Mouse (Mus musculus): ENCODE measurements around the gene Cxcr2. TPM values are rescaled to one million over a fixed set of nuclear protein-coding genes. Genes with fewer than 3 reads are reported as not detected.

Gene Cxcr2
- total and polyA plus RNA-seq, 3 experiments = 0.16 TPM; not detected in 2

DNA sequence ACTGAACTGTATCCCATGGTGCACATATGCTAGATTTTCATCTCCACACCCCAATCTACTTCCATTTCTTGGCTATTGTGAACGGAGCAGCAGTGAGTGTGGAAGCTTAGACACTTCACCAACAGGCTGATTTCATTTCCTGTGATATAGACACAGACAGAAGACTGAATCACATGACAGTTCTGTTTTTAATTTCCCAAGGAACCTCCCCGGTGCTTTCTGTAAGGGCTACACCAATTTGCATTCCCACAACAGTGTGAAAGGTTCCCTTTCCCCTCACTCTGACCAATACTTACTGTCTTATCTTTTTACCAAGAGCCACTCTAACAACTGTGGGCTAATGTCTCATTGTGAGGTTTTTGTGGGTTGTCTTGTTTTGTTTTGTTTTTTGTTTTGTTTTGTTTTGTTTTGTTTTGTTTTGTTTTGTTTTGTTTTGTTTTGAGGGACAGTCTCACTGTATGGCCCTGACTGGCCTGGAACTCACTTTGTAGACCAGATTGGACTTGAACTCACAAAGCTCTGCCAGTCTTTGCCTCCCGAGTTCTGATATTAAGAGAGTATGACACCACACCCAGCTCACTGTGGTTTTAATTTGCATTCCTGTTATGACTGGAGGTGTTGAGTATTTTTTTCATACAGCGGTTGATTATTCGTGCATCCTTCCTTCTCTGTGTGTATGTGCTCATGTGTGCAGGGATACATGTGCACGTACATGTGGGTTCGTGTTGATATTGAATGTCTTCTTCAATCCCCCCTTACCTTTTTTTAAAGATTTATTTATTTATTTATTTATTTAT is 47.5 kb downstream of the Cxcr2 start:
- Histone ChIP-seq H3K4me3 (ENCODE audit: low read depth, low read length) (no peak overlapping the region), H3K27me3 (ENCODE audit: insufficient read depth, low read length) (peaks cover 37% of the 10 kb centered on the region), H3K4me1 (ENCODE audit: insufficient read depth, low read depth, low read length) (peaks cover 4% of the 10 kb centered on the region), H3K9me3 (replicated peaks) (no peaks in the 10 kb centered on the region), H3K36me3 (replicated peaks) (no peaks in the 10 kb centered on the region)
- TF ChIP-seq CTCF (IDR thresholded peaks at IDR 0.05; ENCODE audit: low read depth, low read length) = no peak
- TF ChIP-seq TAL1 (conservative IDR thresholded peaks at IDR 0.05; ENCODE audit: low read depth, low read length) = no peak
- no peak for TF ChIP-seq GATA2 (IDR thresholded peaks at IDR 0.05; ENCODE audit: borderline replicate concordance, low read depth, low read length)
- TF ChIP-seq GATA1 (IDR thresholded peaks at IDR 0.05; ENCODE audit: borderline replicate concordance, low read length) = no peak
- no peak for TF ChIP-seq POLR2AphosphoS5 (IDR thresholded peaks at IDR 0.05; ENCODE audit: insufficient replicate concordance, low read depth, low read length)
- DNase-seq (ENCODE audit: low spot score) = no peak
- no peak for ATAC-seq (ENCODE audit: extremely low read depth, insufficient number of reproducible peaks, low FRiP score, poor library complexity, severe bottlenecking)

DNA sequence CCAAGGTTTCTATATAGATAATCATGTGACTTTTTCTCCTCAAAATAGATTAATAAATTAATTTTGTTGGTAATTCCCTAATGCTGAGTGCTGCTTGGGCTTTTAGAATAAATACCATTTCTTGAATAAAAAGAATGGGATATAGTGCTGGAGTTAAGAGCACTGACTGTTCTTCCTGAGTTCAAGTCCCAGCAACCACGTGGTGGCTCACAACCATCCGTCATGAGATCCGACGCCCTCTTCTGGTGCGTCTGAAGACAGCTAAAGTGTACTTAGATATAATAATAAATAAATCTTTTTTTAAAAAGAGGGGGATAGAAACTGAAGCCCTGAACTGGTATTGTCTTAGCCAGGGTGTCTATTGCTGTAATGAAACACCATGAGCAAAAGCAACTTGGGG is 49.7 kb downstream of the Cxcr2 start:
- H3K4me1 ChIP-seq (ENCODE audit: insufficient read depth, low read depth, low read length) = peaks cover 4% of the 10 kb centered on the region
- H3K4me3 ChIP-seq (ENCODE audit: low read depth, low read length) = no peak overlapping the region
- no peak for TF ChIP-seq CTCF (IDR thresholded peaks at IDR 0.05; ENCODE audit: low read depth, low read length)
- no peak for TF ChIP-seq GATA2 (IDR thresholded peaks at IDR 0.05; ENCODE audit: borderline replicate concordance, low read depth, low read length)
- no peak for TF ChIP-seq TAL1 (conservative IDR thresholded peaks at IDR 0.05; ENCODE audit: low read depth, low read length)
- TF ChIP-seq POLR2AphosphoS5 (IDR thresholded peaks at IDR 0.05; ENCODE audit: insufficient replicate concordance, low read depth, low read length) = no peak
- TF ChIP-seq GATA1 (IDR thresholded peaks at IDR 0.05; ENCODE audit: borderline replicate concordance, low read length) = no peak
- ATAC-seq (ENCODE audit: extremely low read depth, insufficient number of reproducible peaks, low FRiP score, poor library complexity, severe bottlenecking) = no peak
- no peaks in the 10 kb centered on the region for H3K9me3 ChIP-seq (replicated peaks)
- H3K27me3 ChIP-seq (ENCODE audit: insufficient read depth, low read length) = peaks cover 37% of the 10 kb centered on the region
- no peak for DNase-seq (ENCODE audit: low spot score)
- no peaks in the 10 kb centered on the region for H3K36me3 ChIP-seq (replicated peaks)

- Histone ChIP-seq H3K36me3 (replicated peaks) (no peaks in the 10 kb centered on the region), H3K4me1 (ENCODE audit: insufficient read depth, low read depth, low read length) (peaks cover 4% of the 10 kb centered on the region), H3K9me3 (replicated peaks) (no peaks in the 10 kb centered on the region), H3K27me3 (ENCODE audit: insufficient read depth, low read length) (peaks cover 50% of the 10 kb centered on the region), H3K4me3 (ENCODE audit: low read depth, low read length) (no peak overlapping the region)
- ATAC-seq (ENCODE audit: extremely low read depth, insufficient number of reproducible peaks, low FRiP score, poor library complexity, severe bottlenecking) = no peak
- peak; percentile 53 for DNase-seq (ENCODE audit: low spot score)
- peak; percentile 72 for TF ChIP-seq CTCF (IDR thresholded peaks at IDR 0.05; ENCODE audit: low read depth, low read length)
- no peak for TF ChIP-seq GATA2 (IDR thresholded peaks at IDR 0.05; ENCODE audit: borderline replicate concordance, low read depth, low read length)
- no peak for TF ChIP-seq POLR2AphosphoS5 (IDR thresholded peaks at IDR 0.05; ENCODE audit: insufficient replicate concordance, low read depth, low read length)
- TF ChIP-seq TAL1 (conservative IDR thresholded peaks at IDR 0.05; ENCODE audit: low read depth, low read length) = no peak
Observed at GRCm38 (mm10) chr1:74205881-74206280, 52.1 kb downstream of the Cxcr2 start.

DNA sequence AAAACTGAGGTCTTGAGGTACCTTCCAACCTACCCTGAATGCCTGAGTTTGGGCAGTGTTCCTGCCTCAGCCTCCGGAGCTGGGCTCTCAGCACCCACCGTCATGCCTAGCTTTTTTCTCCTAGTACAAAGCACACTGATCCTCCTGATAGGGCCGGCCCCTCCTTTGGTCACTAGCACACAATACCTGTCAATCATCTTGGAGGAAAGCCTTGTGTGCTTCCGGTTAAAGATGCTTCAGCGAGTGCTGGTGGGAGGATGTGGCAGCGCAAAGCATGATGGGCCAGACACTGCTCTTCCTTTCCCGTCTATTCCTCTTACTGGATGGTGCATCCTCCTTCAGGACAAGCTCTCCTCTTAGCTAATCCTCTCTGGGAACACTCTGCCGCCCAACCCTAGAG is 52.9 kb downstream of the Cxcr2 start:
- Histone ChIP-seq H3K4me3 (ENCODE audit: low read depth, low read length) (no peak overlapping the region), H3K36me3 (replicated peaks) (no peaks in the 10 kb centered on the region)

DNA sequence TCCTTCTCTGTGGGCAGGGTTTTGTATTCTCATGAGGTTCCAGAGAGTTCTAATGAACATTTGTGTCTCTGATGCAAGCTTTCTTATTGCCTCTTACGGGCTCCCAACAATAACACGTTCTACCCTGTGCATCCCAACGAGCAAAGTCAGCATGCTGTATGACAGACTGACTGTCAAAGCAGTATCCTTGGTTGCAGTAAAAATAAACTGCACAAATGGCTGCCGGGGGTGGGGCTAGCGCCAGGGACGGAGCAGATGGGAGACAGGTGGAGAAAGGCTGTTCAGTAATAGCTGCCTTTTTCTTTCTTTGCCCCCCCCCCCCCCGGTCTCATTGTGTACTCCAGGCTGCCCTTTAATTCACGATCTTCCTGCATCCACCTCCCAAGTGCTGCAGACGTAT is 54.1 kb downstream of the Cxcr2 start:
- no peak for ATAC-seq (ENCODE audit: extremely low read depth, insufficient number of reproducible peaks, low FRiP score, poor library complexity, severe bottlenecking)
- TF ChIP-seq GATA1 (IDR thresholded peaks at IDR 0.05; ENCODE audit: borderline replicate concordance, low read length) (no peak), TAL1 (conservative IDR thresholded peaks at IDR 0.05; ENCODE audit: low read depth, low read length) (no peak), CTCF (IDR thresholded peaks at IDR 0.05; ENCODE audit: low read depth, low read length) (no peak), GATA2 (IDR thresholded peaks at IDR 0.05; ENCODE audit: borderline replicate concordance, low read depth, low read length) (no peak), POLR2AphosphoS5 (IDR thresholded peaks at IDR 0.05; ENCODE audit: insufficient replicate concordance, low read depth, low read length) (no peak)
- H3K4me3 ChIP-seq (ENCODE audit: low read depth, low read length) = no peak overlapping the region

More for the DNA sequence above, 52.9 kb downstream of the Cxcr2 start:
- Histone ChIP-seq H3K9me3 (replicated peaks) (no peaks in the 10 kb centered on the region), H3K27me3 (ENCODE audit: insufficient read depth, low read length) (peaks cover 55% of the 10 kb centered on the region), H3K4me1 (ENCODE audit: insufficient read depth, low read depth, low read length) (peaks cover 4% of the 10 kb centered on the region)
- ATAC-seq (ENCODE audit: extremely low read depth, insufficient number of reproducible peaks, low FRiP score, poor library complexity, severe bottlenecking) = no peak
- no peak for DNase-seq (ENCODE audit: low spot score)
- TF ChIP-seq TAL1 (conservative IDR thresholded peaks at IDR 0.05; ENCODE audit: low read depth, low read length) (no peak), GATA2 (IDR thresholded peaks at IDR 0.05; ENCODE audit: borderline replicate concordance, low read depth, low read length) (no peak), GATA1 (IDR thresholded peaks at IDR 0.05; ENCODE audit: borderline replicate concordance, low read length) (no peak), POLR2AphosphoS5 (IDR thresholded peaks at IDR 0.05; ENCODE audit: insufficient replicate concordance, low read depth, low read length) (no peak), CTCF (IDR thresholded peaks at IDR 0.05; ENCODE audit: low read depth, low read length) (no peak)

DNA sequence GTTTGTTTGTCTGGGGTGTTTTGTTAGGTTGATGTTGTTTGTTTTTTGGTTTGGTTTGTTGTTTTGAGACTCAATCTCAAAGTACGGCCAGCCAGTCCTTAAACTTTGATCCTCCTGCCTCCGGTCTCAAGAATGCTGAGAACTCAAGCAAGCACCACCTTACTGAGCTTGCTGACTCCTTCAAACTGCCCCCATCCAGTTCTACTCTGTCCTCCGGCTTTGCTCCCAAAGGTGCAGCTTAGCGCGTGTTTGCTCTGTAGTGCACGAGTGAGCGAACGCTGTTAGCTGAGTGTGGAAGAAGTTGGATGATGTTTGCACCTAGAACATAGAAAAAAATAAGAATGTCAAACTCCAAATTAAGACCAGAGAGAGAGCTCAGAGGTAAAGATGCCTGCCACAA is 55.2 kb downstream of the Cxcr2 start:
- DNase-seq (ENCODE audit: low spot score) (no peak), ATAC-seq (ENCODE audit: extremely low read depth, insufficient number of reproducible peaks, low FRiP score, poor library complexity, severe bottlenecking) (no peak)
- Histone ChIP-seq H3K4me1 (ENCODE audit: insufficient read depth, low read depth, low read length) (peaks cover 4% of the 10 kb centered on the region), H3K27me3 (ENCODE audit: insufficient read depth, low read length) (peaks cover 55% of the 10 kb centered on the region), H3K36me3 (replicated peaks) (no peaks in the 10 kb centered on the region), H3K9me3 (replicated peaks) (no peaks in the 10 kb centered on the region), H3K4me3 (ENCODE audit: low read depth, low read length) (no peak overlapping the region)
- no peak for TF ChIP-seq GATA1 (IDR thresholded peaks at IDR 0.05; ENCODE audit: borderline replicate concordance, low read length)
- TF ChIP-seq GATA2 (IDR thresholded peaks at IDR 0.05; ENCODE audit: borderline replicate concordance, low read depth, low read length) = no peak

More for the DNA sequence above, 54.1 kb downstream of the Cxcr2 start:
- H3K4me1 ChIP-seq (ENCODE audit: insufficient read depth, low read depth, low read length) = peaks cover 4% of the 10 kb centered on the region
- no peaks in the 10 kb centered on the region for H3K9me3 ChIP-seq (replicated peaks)
- no peaks in the 10 kb centered on the region for H3K36me3 ChIP-seq (replicated peaks)
- peaks cover 57% of the 10 kb centered on the region for H3K27me3 ChIP-seq (ENCODE audit: insufficient read depth, low read length)
- no peak for DNase-seq (ENCODE audit: low spot score)

Other genes starting within 250 kb of the Cxcr2 start
- gene Tns1, start 29.5 kb upstream of the Cxcr2 start, total RNA-seq (2014; fragmentation: Nextera tagmentation) = 0.73 and 27.2 TPM in 2 replicates
- 1.0 and 1.7 TPM in 2 replicates for gene Tns1, start 29.5 kb upstream of the Cxcr2 start, total RNA-seq (2017)
- gene Tns1, start 29.5 kb upstream of the Cxcr2 start, polyA plus RNA-seq (2012) = 0.55 and 0.76 TPM in 2 replicates
- gene Rufy4, start 28.4 kb upstream of the Cxcr2 start, total RNA-seq (2014; fragmentation: Nextera tagmentation) = not detected in 2 replicates
- 0.05 TPM in 1 of 2 replicates, not detected in the other for gene Rufy4, start 28.4 kb upstream of the Cxcr2 start, total RNA-seq (2017)
- not detected in 2 replicates for gene Rufy4, start 28.4 kb upstream of the Cxcr2 start, polyA plus RNA-seq (2012)
- not detected in 2 replicates for gene Cxcr1, start 40.6 kb downstream of the Cxcr2 start, total RNA-seq (2014; fragmentation: Nextera tagmentation)
- gene Cxcr1, start 40.6 kb downstream of the Cxcr2 start, total RNA-seq (2017) = 0.23 and 0.71 TPM in 2 replicates
- gene Cxcr1, start 40.6 kb downstream of the Cxcr2 start, polyA plus RNA-seq (2012) = not detected in 2 replicates
- gene Arpc2, start 82.1 kb downstream of the Cxcr2 start, total RNA-seq (2014; fragmentation: Nextera tagmentation) = 876 and 934 TPM in 2 replicates
- gene Arpc2, start 82.1 kb downstream of the Cxcr2 start, total RNA-seq (2017) = 647 and 716 TPM in 2 replicates
- 746 and 964 TPM in 2 replicates for gene Arpc2, start 82.1 kb downstream of the Cxcr2 start, polyA plus RNA-seq (2012)
- gene Gpbar1, start 124.6 kb downstream of the Cxcr2 start, total RNA-seq (2014; fragmentation: Nextera tagmentation) = not detected in 2 replicates
- 0.11 TPM in 1 of 2 replicates, not detected in the other for gene Gpbar1, start 124.6 kb downstream of the Cxcr2 start, total RNA-seq (2017)
- gene Gpbar1, start 124.6 kb downstream of the Cxcr2 start, polyA plus RNA-seq (2012) = not detected in 2 replicates
- 54.8 and 63.5 TPM in 2 replicates for gene Aamp, start 130.7 kb downstream of the Cxcr2 start, total RNA-seq (2014; fragmentation: Nextera tagmentation)
- 127 and 129 TPM in 2 replicates for gene Aamp, start 130.7 kb downstream of the Cxcr2 start, total RNA-seq (2017)
- gene Aamp, start 130.7 kb downstream of the Cxcr2 start, polyA plus RNA-seq (2012) = 250 and 265 TPM in 2 replicates
- gene Pnkd, start 130.9 kb downstream of the Cxcr2 start, total RNA-seq (2014; fragmentation: Nextera tagmentation) = 27.7 and 58.4 TPM in 2 replicates
- 30.5 and 37.9 TPM in 2 replicates for gene Pnkd, start 130.9 kb downstream of the Cxcr2 start, total RNA-seq (2017)
- 186 and 219 TPM in 2 replicates for gene Pnkd, start 130.9 kb downstream of the Cxcr2 start, polyA plus RNA-seq (2012)
- 18.7 and 19.8 TPM in 2 replicates for gene Tmbim1, start 151.6 kb downstream of the Cxcr2 start, total RNA-seq (2014; fragmentation: Nextera tagmentation)
- gene Tmbim1, start 151.6 kb downstream of the Cxcr2 start, total RNA-seq (2017) = 19.7 and 26.0 TPM in 2 replicates
- gene Tmbim1, start 151.6 kb downstream of the Cxcr2 start, polyA plus RNA-seq (2012) = 110 and 115 TPM in 2 replicates
- not detected in 2 replicates for gene Catip, start 208.1 kb downstream of the Cxcr2 start, total RNA-seq (2014; fragmentation: Nextera tagmentation)
- gene Catip, start 208.1 kb downstream of the Cxcr2 start, total RNA-seq (2017) = 0.27 TPM in 1 of 2 replicates, not detected in the other
- gene Catip, start 208.1 kb downstream of the Cxcr2 start, polyA plus RNA-seq (2012) = not detected in 2 replicates
- gene Slc11a1, start 221.2 kb downstream of the Cxcr2 start, total RNA-seq (2014; fragmentation: Nextera tagmentation) = not detected in 2 replicates
- gene Slc11a1, start 221.2 kb downstream of the Cxcr2 start, total RNA-seq (2017) = 0.23 and 0.60 TPM in 2 replicates
- gene Slc11a1, start 221.2 kb downstream of the Cxcr2 start, polyA plus RNA-seq (2012) = not detected in 2 replicates
- 154 and 171 TPM in 2 replicates for gene Ctdsp1, start 237.5 kb downstream of the Cxcr2 start, total RNA-seq (2014; fragmentation: Nextera tagmentation)
- 64.6 and 66.4 TPM in 2 replicates for gene Ctdsp1, start 237.5 kb downstream of the Cxcr2 start, total RNA-seq (2017)
- 272 and 321 TPM in 2 replicates for gene Ctdsp1, start 237.5 kb downstream of the Cxcr2 start, polyA plus RNA-seq (2012)